Mouse (Mus musculus) hindbrain, embryonic 11.5 days (tissue): ENCODE data around the gene Eral1. TPM values are rescaled to one million over a fixed set of nuclear protein-coding genes. Genes with fewer than 3 reads are reported as not detected.
A peak's percentile ranks its signal among the peaks of the same experiment; 100 is the strongest.

Experiments used
- ATAC-seq: fragments of 200-750 bp; cut with Nextera tagmentation; 2 replicates; pipeline ENCODE4 v1.8.0; 2017; ENCODE audit warnings: mild to moderate bottlenecking, moderate TSS enrichment, moderate library complexity; ENCODE audit not compliant: low FRiP score
- DNase-seq: peaks from one replicate; pipeline ENCODE4 v3.0.0-alpha.2; 2015; ENCODE audit warnings: low spot score
- H3K27ac ChIP-seq: fragments of 300-500 bp; sonication (generic); 2 replicates; pipeline ENCODE4 v1.5.1; 2014; ENCODE audit warnings: mild to moderate bottlenecking, low read depth, low read length
- H3K27me3 ChIP-seq: fragments of 300-500 bp; sonication (generic); 2 replicates; pipeline ENCODE4 v1.6.1; 2014; ENCODE audit warnings: mild to moderate bottlenecking, low read length, moderate library complexity, mixed read lengths; ENCODE audit not compliant: control insufficient read depth, insufficient read depth
- H3K36me3 ChIP-seq: fragments of 300-500 bp; sonication (generic); 2 replicates; pipeline ENCODE4 v1.6.1; 2014; ENCODE audit warnings: mild to moderate bottlenecking, low read length, moderate library complexity, mixed read lengths; ENCODE audit not compliant: control insufficient read depth, insufficient read depth
- H3K4me1 ChIP-seq: fragments of 300-500 bp; sonication (generic); replicated peaks from 2 replicates; pipeline ENCODE4 v1.6.1; 2014; ENCODE audit warnings: low read length, mixed read lengths; ENCODE audit not compliant: control insufficient read depth, insufficient read depth
- H3K4me2 ChIP-seq: fragments of 300-500 bp; sonication (generic); replicated peaks from 2 replicates; pipeline ENCODE4 v1.6.1; 2014; ENCODE audit warnings: mild to moderate bottlenecking, low read depth, low read length
- H3K4me3 ChIP-seq: fragments of 300-500 bp; sonication (generic); 2 replicates; pipeline ENCODE4 v1.5.1; 2014; ENCODE audit warnings: low read depth, low read length
- H3K9ac ChIP-seq: fragments of 300-500 bp; sonication (generic); 2 replicates; pipeline ENCODE4 v1.6.1; 2014; ENCODE audit warnings: low read depth, low read length
- H3K9me3 ChIP-seq: fragments of 300-500 bp; sonication (generic); 2 replicates; pipeline ENCODE4 v1.6.1; 2016; ENCODE audit warnings: low read length; ENCODE audit not compliant: control insufficient read depth
- WGBS: fragments of 180-500 bp; shearing (Covaris S2); extraction: QIAGEN DNeasy Blood & Tissue Kit; methylation state at CpG from one replicate; pipeline ENCODE4 v1.1.7; 2014; 5-methylcytosine and 5-hydroxymethylcytosine counted together
- polyA plus RNA-seq: library from polyadenylated mRNA; unstranded; fragments of >200 nt; fragmentation: Nextera tagmentation; extraction: Ambion mirVana; gene quantifications from 2 replicates; pipeline ENCODE4 v1.2.1, GENCODE M21; 2014

Eral1 gene
- polyA plus RNA-seq, 1 experiment from 2014 or later = 31.9 TPM

DNA sequence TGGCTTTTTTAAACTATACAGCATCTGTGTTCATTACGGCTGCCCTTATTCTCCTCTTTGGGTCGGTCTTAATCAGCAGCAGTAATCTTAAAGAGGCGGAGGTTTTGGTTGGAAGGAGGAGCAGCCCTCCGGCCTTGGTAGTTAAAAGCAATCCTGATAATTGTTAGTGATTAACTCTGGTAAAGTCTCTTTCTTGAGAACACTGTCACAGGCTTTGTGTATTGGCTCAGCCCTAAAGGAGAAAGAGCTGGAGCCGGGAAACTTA lies 35.9 kb upstream of the Eral1 start:
- H3K4me1 ChIP-seq = no peaks in the 10 kb centered on the region
- H3K4me2 ChIP-seq = peak overlapping the region; percentile 56
- H3K27ac ChIP-seq = peak overlapping the region; percentile 77
- H3K9ac ChIP-seq = peak overlapping the region; percentile 57
- H3K36me3 ChIP-seq = no peaks in the 10 kb centered on the region
- H3K27me3 ChIP-seq = no peaks in the 10 kb centered on the region
- no peaks in the 10 kb centered on the region for H3K9me3 ChIP-seq
- ATAC-seq = no peak
- peak; percentile 30 for DNase-seq
- H3K4me3 ChIP-seq = peak overlapping the region; percentile 61
- 15% methylated on average over 5 of the region's 5 CpGs for WGBS

GRCm38 (mm10) chr11:78115367-78116145 lies 35.4 kb upstream of the Eral1 start:
- Histone ChIP-seq H3K4me1 (no peaks in the 10 kb centered on the region), H3K27me3 (no peaks in the 10 kb centered on the region), H3K9me3 (no peaks in the 10 kb centered on the region), H3K4me3 (peak overlapping the region; percentile 61), H3K4me2 (peak overlapping the region; percentile 56), H3K36me3 (no peaks in the 10 kb centered on the region), H3K27ac (peak overlapping the region; percentile 87), H3K9ac (peak overlapping the region; percentile 78)
- ATAC-seq (peak; percentile 100), DNase-seq (peak; percentile 95)
- under 1% methylated on average over 37 of the region's 37 CpGs for WGBS

DNA sequence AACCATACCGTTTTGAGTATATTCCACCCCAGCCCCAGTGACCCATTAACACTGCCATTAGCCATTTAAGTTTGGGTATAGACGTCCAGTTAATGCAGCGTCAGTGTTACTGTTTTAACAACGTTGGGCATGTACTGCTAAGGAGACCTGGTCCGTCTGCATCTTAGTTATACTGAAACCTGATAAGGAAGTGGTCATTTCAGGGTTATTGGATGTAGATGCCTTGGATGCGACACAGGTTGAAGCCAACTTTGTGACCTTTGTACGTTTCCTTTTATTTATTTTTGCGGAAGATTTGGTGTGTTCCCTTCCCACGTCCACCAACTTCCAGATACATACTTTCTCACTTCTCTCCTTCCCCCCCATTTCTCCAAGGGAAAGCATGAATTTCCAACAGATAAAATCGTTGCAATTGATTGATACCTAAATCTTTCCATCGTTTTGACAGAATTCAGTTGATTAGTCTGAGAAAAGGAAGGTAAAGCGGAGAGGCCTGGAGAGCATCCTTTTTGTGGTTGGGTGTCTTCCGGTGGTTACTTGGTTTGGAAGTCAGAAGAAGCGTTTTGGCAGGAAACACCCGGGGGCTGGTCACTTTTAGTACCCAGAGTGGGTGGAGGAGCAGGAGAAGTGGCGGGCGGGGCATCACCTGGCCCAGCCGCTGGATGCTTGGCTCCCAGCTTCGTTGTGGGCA lies 34.6 kb upstream of the Eral1 start:
- Histone ChIP-seq H3K9me3 (no peaks in the 10 kb centered on the region), H3K4me1 (no peaks in the 10 kb centered on the region), H3K36me3 (no peaks in the 10 kb centered on the region), H3K27ac (peak overlapping the region; percentile 87), H3K4me3 (peak overlapping the region; percentile 61), H3K4me2 (peak overlapping the region; percentile 56), H3K9ac (peak overlapping the region; percentile 78), H3K27me3 (no peaks in the 10 kb centered on the region)
- DNase-seq = peak; percentile 49
- WGBS = 11% methylated on average over 19 of the region's 19 CpGs
- no peak; the same call in 1 of the 2 replicates for ATAC-seq

- Histone ChIP-seq H3K36me3 (no peaks in the 10 kb centered on the region), H3K4me2 (no peak overlapping the region), H3K4me1 (no peaks in the 10 kb centered on the region), H3K9ac (no peak overlapping the region), H3K4me3 (no peak overlapping the region), H3K27ac (no peak overlapping the region), H3K9me3 (no peaks in the 10 kb centered on the region), H3K27me3 (no peaks in the 10 kb centered on the region)
- WGBS = 87% methylated on average over 2 of the region's 2 CpGs
- ATAC-seq (no peak), DNase-seq (no peak)
Observed at GRCm38 (mm10) chr11:78113616-78114015, 33.4 kb upstream of the Eral1 start.

- Histone ChIP-seq H3K27ac (no peak overlapping the region), H3K9ac (no peak overlapping the region), H3K36me3 (no peaks in the 10 kb centered on the region), H3K9me3 (no peaks in the 10 kb centered on the region), H3K4me1 (no peaks in the 10 kb centered on the region), H3K27me3 (no peaks in the 10 kb centered on the region), H3K4me2 (no peak overlapping the region), H3K4me3 (no peak overlapping the region)
- 96% methylated on average over 5 of the region's 5 CpGs for WGBS
- ATAC-seq (no peak), DNase-seq (no peak)
Observed at GRCm38 (mm10) chr11:78104501-78104900, 24.3 kb upstream of the Eral1 start.

GRCm38 (mm10) chr11:78102958-78103747 lies 23.0 kb upstream of the Eral1 start:
- Histone ChIP-seq H3K4me1 (no peaks in the 10 kb centered on the region), H3K27me3 (no peaks in the 10 kb centered on the region), H3K4me2 (no peak overlapping the region), H3K27ac (no peak overlapping the region), H3K36me3 (no peaks in the 10 kb centered on the region), H3K4me3 (no peak overlapping the region), H3K9ac (no peak overlapping the region), H3K9me3 (no peaks in the 10 kb centered on the region)
- ATAC-seq = no peak
- WGBS = 72% methylated on average over 5 of the region's 5 CpGs
- peak; percentile 26 for DNase-seq

- DNase-seq (no peak), ATAC-seq (no peak)
- 92% methylated on average over 5 of the region's 5 CpGs for WGBS
- Histone ChIP-seq H3K9me3 (no peaks in the 10 kb centered on the region), H3K4me3 (no peak overlapping the region), H3K27ac (no peak overlapping the region), H3K9ac (no peak overlapping the region), H3K27me3 (no peaks in the 10 kb centered on the region), H3K36me3 (no peaks in the 10 kb centered on the region), H3K4me1 (no peaks in the 10 kb centered on the region), H3K4me2 (no peak overlapping the region)
Observed at GRCm38 (mm10) chr11:78102142-78102541, 22.0 kb upstream of the Eral1 start.

GRCm38 (mm10) chr11:78100746-78101145 lies 20.6 kb upstream of the Eral1 start:
- WGBS = 93% methylated on average over 11 of the region's 11 CpGs
- H3K9ac ChIP-seq = no peak overlapping the region
- H3K27me3 ChIP-seq = no peaks in the 10 kb centered on the region
- no peak overlapping the region for H3K4me2 ChIP-seq
- no peaks in the 10 kb centered on the region for H3K9me3 ChIP-seq
- H3K4me3 ChIP-seq = no peak overlapping the region
- H3K27ac ChIP-seq = no peak overlapping the region
- ATAC-seq (no peak), DNase-seq (no peak)
- no peaks in the 10 kb centered on the region for H3K4me1 ChIP-seq
- H3K36me3 ChIP-seq = no peaks in the 10 kb centered on the region
